Mouse (Mus musculus) right cerebral cortex, postnatal 25 days (tissue): ENCODE results near the gene Epm2a.
A peak's percentile ranks its signal among the peaks of the same experiment; 100 is the strongest.
"Not testable (repeated sequence)": the region's sequence is repeated elsewhere in the genome, so short reads cannot be mapped to it uniquely, and the experiment has no call there.

ENCODE experiments used
- DNase-seq: peaks from one replicate; pipeline ENCODE4 v3.0.0; 2022

The Epm2a gene

GRCm38 (mm10) chr10:11343205-11344141, at the start of gene Epm2a:
Epm2a (plus strand) TSS chr10:11343404.
- DNase-seq: peak; percentile 80

GRCm38 (mm10) chr10:11298418-11298817, 44.8 kb upstream of the Epm2a start:
- DNase-seq: no peak

- DNase-seq: no peak
Measured at GRCm38 (mm10) chr10:11305365-11306053, 37.7 kb upstream of the Epm2a start.

- DNase-seq: no peak
Measured at GRCm38 (mm10) chr10:11306054-11306367, 37.2 kb upstream of the Epm2a start.

- DNase-seq: no peak
Measured at GRCm38 (mm10) chr10:11309866-11310265, 33.3 kb upstream of the Epm2a start.

GRCm38 (mm10) chr10:11310481-11310880, 32.7 kb upstream of the Epm2a start:
- DNase-seq: no peak

GRCm38 (mm10) chr10:11317856-11318454, 25.2 kb upstream of the Epm2a start:
- DNase-seq: not testable (repeated sequence)

GRCm38 (mm10) chr10:11319446-11319970, 23.7 kb upstream of the Epm2a start:
- no peak for DNase-seq

- DNase-seq: no peak
Measured at GRCm38 (mm10) chr10:11322316-11322715, 20.9 kb upstream of the Epm2a start.

GRCm38 (mm10) chr10:11323202-11323898, 19.9 kb upstream of the Epm2a start:
- peak; percentile 33 for DNase-seq

GRCm38 (mm10) chr10:11326526-11326925, 16.7 kb upstream of the Epm2a start:
- DNase-seq: no peak

GRCm38 (mm10) chr10:11344536-11345468, 1.6 kb downstream of the Epm2a start:
- peak; percentile 10 for DNase-seq

GRCm38 (mm10) chr10:11350243-11350974, 7.2 kb downstream of the Epm2a start:
- DNase-seq: not testable (repeated sequence)

- no peak for DNase-seq
Measured at GRCm38 (mm10) chr10:11354609-11355008, 11.4 kb downstream of the Epm2a start.

- no peak for DNase-seq
Measured at GRCm38 (mm10) chr10:11361985-11362692, 18.9 kb downstream of the Epm2a start.

- DNase-seq: no peak
Measured at GRCm38 (mm10) chr10:11362896-11363487, 19.8 kb downstream of the Epm2a start.

- DNase-seq: no peak
Measured at GRCm38 (mm10) chr10:11381302-11381701, 38.1 kb downstream of the Epm2a start.

- no peak for DNase-seq
Measured at GRCm38 (mm10) chr10:11410926-11411325, 67.7 kb downstream of the Epm2a start.

GRCm38 (mm10) chr10:11420071-11420470, 76.9 kb downstream of the Epm2a start:
- DNase-seq: no peak
